Mouse (Mus musculus) E14TG2a.4 (cell line): Measurements from ENCODE around the gene Zfp36.

Source experiments
- H3K27me3 ChIP-seq: 2 replicates; pipeline ENCODE4 v1.6.1; 2014; ENCODE audit warnings: low read length, control low read depth; ENCODE audit not compliant: insufficient read depth
- H3K36me3 ChIP-seq: 2 replicates; pipeline ENCODE4 v1.6.1; 2014; ENCODE audit warnings: low read length, control low read depth; ENCODE audit not compliant: insufficient read depth
- H3K4me1 ChIP-seq: replicated peaks from 2 replicates; pipeline ENCODE4 v1.6.1; 2014; ENCODE audit warnings: low read depth, low read length, control low read depth
- H3K4me3 ChIP-seq: replicated peaks from 2 replicates; pipeline ENCODE4 v1.5.1; 2014; ENCODE audit warnings: mild to moderate bottlenecking, low read length
- H3K9me3 ChIP-seq: 2 replicates; pipeline ENCODE4 v1.6.1; 2014; ENCODE audit warnings: low read length, control low read depth
- CTCF ChIP-seq: conservative IDR thresholded peaks from 2 replicates; pipeline ENCODE4 v1.5.1; 2014; ENCODE audit warnings: low read length
- NANOG ChIP-seq: IDR thresholded peaks from 2 replicates; pipeline ENCODE4 v1.6.1; 2014; ENCODE audit warnings: borderline replicate concordance, low read length, mixed read lengths
- POU5F1 ChIP-seq: IDR thresholded peaks from 2 replicates; pipeline ENCODE4 v1.6.1; 2014; ENCODE audit warnings: low read length, borderline replicate concordance

Zfp36 gene

DNA sequence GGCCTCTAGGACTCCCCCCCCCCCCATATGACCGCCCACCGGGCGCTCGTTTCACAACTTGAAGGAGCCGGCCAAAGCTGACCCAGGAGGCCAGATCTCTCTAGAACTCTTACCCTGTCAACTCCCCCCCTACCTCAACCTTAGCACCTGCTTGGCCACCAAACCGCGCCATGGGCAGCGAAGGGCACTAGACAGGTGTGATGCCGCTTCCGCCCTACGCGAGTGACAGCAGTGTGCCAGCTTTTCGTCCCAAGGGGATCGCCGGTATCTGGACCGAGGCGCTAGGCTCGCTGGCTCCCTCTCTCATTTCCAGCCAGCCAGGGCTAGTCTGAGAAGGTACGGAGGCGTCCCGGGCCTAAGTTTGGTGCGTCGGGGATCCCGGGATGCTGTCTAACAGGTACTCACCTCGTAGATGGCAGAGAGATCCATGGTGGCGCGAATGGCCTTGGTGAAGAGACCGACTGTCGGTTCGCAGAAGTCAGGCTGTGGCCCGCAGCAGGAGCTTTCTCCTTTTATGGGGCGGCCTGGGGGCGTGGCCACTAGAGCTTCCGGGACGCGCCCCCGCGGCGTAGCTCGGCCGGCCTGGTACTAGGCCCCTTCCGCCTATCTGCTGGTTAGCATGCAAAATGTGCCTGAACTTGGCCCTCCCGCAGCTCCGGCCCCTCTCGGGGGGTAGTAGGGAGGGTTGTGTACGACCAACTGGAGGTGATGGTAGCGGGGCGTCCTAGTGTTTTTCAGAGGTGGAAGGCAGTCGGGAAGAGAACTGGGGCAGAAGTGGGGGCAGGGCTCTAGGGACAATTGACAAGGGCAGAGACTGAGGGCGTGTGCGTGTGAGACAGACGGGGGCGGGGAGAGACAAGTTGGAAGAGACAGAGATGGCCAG lies 1.0 kb downstream of the Zfp36 start:
- no peak for TF ChIP-seq POU5F1
- no peak for TF ChIP-seq NANOG
- TF ChIP-seq CTCF: no peak
- H3K36me3 ChIP-seq: peaks cover 16% of the 10 kb centered on the region
- H3K27me3 ChIP-seq: no peaks in the 10 kb centered on the region
- no peaks in the 10 kb centered on the region for H3K9me3 ChIP-seq
- H3K4me3 ChIP-seq: peak overlapping the region; percentile 89
- peaks cover 90% of the 10 kb centered on the region for H3K4me1 ChIP-seq

- no peaks in the 10 kb centered on the region for H3K9me3 ChIP-seq
- no peak for TF ChIP-seq NANOG
- TF ChIP-seq POU5F1: no peak
- TF ChIP-seq CTCF: no peak
- peaks cover 13% of the 10 kb centered on the region for H3K36me3 ChIP-seq
- H3K4me3 ChIP-seq: peak overlapping the region; percentile 89
- H3K27me3 ChIP-seq: no peaks in the 10 kb centered on the region
- H3K4me1 ChIP-seq: peaks cover 88% of the 10 kb centered on the region
Observed at GRCm38 (mm10) chr7:28378066-28378690, 1.9 kb downstream of the Zfp36 start.

GRCm38 (mm10) chr7:28377190-28378065 lies 2.6 kb downstream of the Zfp36 start:
- H3K4me1 ChIP-seq: peaks cover 81% of the 10 kb centered on the region
- H3K4me3 ChIP-seq: peak overlapping the region; percentile 89
- peaks cover 13% of the 10 kb centered on the region for H3K36me3 ChIP-seq
- no peaks in the 10 kb centered on the region for H3K9me3 ChIP-seq
- TF ChIP-seq POU5F1: no peak
- no peak for TF ChIP-seq NANOG
- no peak for TF ChIP-seq CTCF
- H3K27me3 ChIP-seq: no peaks in the 10 kb centered on the region

GRCm38 (mm10) chr7:28376011-28376771 lies 3.9 kb downstream of the Zfp36 start:
- peaks cover 73% of the 10 kb centered on the region for H3K4me1 ChIP-seq
- peaks cover 13% of the 10 kb centered on the region for H3K36me3 ChIP-seq
- TF ChIP-seq POU5F1 (no peak), CTCF (no peak)
- no peaks in the 10 kb centered on the region for H3K9me3 ChIP-seq
- H3K4me3 ChIP-seq: peak overlapping the region; percentile 89
- H3K27me3 ChIP-seq: no peaks in the 10 kb centered on the region

DNA sequence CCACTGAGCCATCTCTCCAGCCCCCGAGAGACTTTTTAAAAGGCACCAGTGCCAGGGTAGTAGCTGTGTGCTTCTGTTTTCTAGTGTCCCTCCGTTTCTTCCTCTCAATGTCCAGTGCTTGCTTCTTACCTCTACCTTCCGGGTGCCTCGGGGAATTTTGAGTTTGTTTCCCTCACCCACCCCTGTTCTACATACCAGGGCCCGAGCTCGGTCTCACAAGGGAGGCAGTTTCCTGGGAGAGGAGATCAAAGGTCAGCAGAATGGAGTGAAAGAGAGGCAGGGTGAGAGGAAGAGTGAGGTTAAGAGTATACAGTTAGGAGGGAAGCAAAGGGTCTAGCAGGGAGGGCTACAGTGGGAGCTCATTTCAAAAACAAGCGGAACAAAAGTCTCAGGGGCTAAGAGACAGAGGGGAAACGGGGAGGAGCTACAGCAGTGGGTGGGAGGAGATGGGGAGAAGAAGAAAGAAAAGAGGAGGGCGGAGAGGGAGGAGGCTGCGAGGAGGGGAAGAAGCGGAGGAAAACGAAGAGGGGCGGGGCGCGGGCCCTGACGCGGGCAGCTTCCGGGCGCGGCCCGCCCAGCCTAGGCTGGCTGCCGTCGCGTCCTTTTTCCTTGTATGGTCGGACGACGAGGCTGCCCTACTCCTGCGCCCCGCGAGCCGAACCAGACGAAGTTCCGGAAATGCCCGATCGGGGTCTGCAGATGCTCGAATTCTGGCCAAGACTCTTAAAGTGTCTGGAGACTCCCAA lies 4.7 kb downstream of the Zfp36 start:
- H3K4me1 ChIP-seq: peaks cover 73% of the 10 kb centered on the region
- peaks cover 17% of the 10 kb centered on the region for H3K36me3 ChIP-seq
- peak overlapping the region; percentile 89 for H3K4me3 ChIP-seq
- TF ChIP-seq POU5F1 (no peak), NANOG (no peak), CTCF (no peak)
- H3K27me3 ChIP-seq: peaks cover 8% of the 10 kb centered on the region
- no peaks in the 10 kb centered on the region for H3K9me3 ChIP-seq

- TF ChIP-seq POU5F1 (no peak), CTCF (no peak), NANOG (no peak)
- peak overlapping the region; percentile 89; the same call in 1 of the 2 replicates for H3K4me3 ChIP-seq
- H3K4me1 ChIP-seq: peaks cover 72% of the 10 kb centered on the region
- peaks cover 24% of the 10 kb centered on the region for H3K36me3 ChIP-seq
- peaks cover 15% of the 10 kb centered on the region for H3K27me3 ChIP-seq
- H3K9me3 ChIP-seq: no peaks in the 10 kb centered on the region
Observed at GRCm38 (mm10) chr7:28374647-28375046, 5.4 kb downstream of the Zfp36 start.

DNA sequence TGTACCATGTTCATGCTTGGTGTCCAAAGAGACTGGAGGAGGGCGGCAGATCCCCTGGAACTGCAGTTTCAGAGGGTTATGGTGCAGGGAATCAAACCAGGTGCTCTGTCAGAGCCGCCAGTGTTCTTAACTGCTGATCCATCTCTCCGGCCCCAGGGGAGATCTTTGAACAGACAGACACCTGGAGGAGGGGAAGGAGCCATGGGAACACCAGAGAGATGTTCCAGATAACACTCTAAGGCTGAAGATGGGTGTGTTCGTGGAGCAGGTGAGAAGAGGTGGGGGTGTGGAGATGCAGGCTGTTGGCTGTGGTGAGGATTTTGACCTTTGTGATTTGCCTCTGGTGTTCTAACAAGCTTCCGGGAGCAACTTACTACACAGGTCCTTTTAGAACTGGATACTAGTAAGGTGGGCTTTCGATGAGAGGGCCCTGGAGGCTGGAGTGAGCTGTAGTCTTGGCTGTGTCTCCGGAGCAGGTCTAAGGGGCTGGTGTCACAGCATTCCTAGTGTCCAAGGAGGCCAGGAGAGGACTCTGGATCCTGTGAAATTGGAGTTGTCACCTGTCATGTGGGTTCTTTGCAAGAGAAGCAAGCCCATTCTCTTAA lies 6.1 kb downstream of the Zfp36 start:
- no peak for TF ChIP-seq NANOG
- no peak for TF ChIP-seq POU5F1
- no peak for TF ChIP-seq CTCF
- Histone ChIP-seq H3K27me3 (peaks cover 19% of the 10 kb centered on the region), H3K9me3 (no peaks in the 10 kb centered on the region), H3K36me3 (peaks cover 31% of the 10 kb centered on the region), H3K4me1 (peaks cover 68% of the 10 kb centered on the region), H3K4me3 (no peak overlapping the region)
